Mouse (Mus musculus): Measurements from ENCODE around the gene Elp5. TPM values are rescaled to one million over a fixed set of nuclear protein-coding genes. Genes with fewer than 3 reads are reported as not detected.
"Not testable (repeated sequence)": the region's sequence is repeated elsewhere in the genome, so short reads cannot be mapped to it uniquely, and the experiment has no call there.

Gene Elp5
- total RNA-seq, 1 experiment from 2014 or later = 59.9 TPM

- no peak for ATAC-seq (replicated peaks in 1 of 2; ENCODE audit: insufficient read depth in 1 of 2, low FRiP score in 2 of 2, low TSS enrichment in 1 of 2, low read depth in 1 of 2, poor library complexity in 2 of 2, severe bottlenecking in 2 of 2)
These were observed 35.0 kb upstream of the Elp5 start for GRCm38 (mm10) chr11:70017199-70017767.

GRCm38 (mm10) chr11:70016669-70017068, 34.4 kb upstream of the Elp5 start, which contains the start of gene Dlg4:
Gene Dlg4 (plus strand): TSS chr11:70016942.
- ATAC-seq (replicated peaks in 1 of 2; ENCODE audit: insufficient read depth in 1 of 2, low FRiP score in 2 of 2, low TSS enrichment in 1 of 2, low read depth in 1 of 2, poor library complexity in 2 of 2, severe bottlenecking in 2 of 2) = no peak

GRCm38 (mm10) chr11:70016177-70016576, 33.9 kb upstream of the Elp5 start:
- ATAC-seq (replicated peaks in 1 of 2; ENCODE audit: insufficient read depth in 1 of 2, low FRiP score in 2 of 2, low TSS enrichment in 1 of 2, low read depth in 1 of 2, poor library complexity in 2 of 2, severe bottlenecking in 2 of 2) = not testable (repeated sequence)

GRCm38 (mm10) chr11:70015677-70016076, 33.4 kb upstream of the Elp5 start:
- ATAC-seq (replicated peaks in 1 of 2; ENCODE audit: insufficient read depth in 1 of 2, low FRiP score in 2 of 2, low TSS enrichment in 1 of 2, low read depth in 1 of 2, poor library complexity in 2 of 2, severe bottlenecking in 2 of 2) = no peak

DNA sequence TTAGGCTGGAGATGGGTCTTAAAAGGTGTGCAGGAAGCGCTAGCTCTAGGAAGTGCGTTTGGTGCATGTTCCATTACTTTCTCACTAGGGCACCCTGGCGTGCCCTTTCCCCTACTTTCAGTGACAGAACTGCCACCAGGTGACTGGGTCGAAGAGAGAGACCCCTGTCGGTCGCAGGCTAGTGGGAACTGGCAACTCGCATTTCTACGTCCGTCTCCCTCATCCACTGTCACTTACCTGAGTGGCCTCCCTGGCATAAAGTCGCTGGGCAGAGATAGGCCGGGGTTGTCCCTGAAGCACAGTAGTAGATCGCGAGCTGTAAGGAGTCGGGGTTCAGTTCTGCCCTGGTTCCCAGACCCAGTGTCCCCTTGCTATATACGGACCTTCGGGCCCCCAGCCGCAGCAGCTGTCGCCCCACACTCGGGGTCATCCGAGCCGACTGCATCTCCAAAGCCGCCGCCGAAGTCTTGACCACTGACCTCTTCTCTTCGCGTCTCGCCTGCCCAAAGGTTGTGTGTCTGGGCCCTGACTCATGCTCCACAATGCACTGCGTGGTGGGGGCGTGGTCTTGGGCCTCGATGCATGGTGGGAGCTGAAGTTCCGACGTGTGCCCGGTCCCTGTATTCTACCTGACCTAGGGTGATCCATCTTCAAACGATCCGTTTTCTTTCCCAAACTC, 32.7 kb upstream of the Elp5 start, which contains the start of gene Acadvl:
Gene Acadvl, minus strand, starts transcription at position 532 of the 679 bp plus-strand sequence.
- ATAC-seq (replicated peaks in 1 of 2; ENCODE audit: insufficient read depth in 1 of 2, low FRiP score in 2 of 2, low TSS enrichment in 1 of 2, low read depth in 1 of 2, poor library complexity in 2 of 2, severe bottlenecking in 2 of 2) = peak; percentile 84 to 88

DNA sequence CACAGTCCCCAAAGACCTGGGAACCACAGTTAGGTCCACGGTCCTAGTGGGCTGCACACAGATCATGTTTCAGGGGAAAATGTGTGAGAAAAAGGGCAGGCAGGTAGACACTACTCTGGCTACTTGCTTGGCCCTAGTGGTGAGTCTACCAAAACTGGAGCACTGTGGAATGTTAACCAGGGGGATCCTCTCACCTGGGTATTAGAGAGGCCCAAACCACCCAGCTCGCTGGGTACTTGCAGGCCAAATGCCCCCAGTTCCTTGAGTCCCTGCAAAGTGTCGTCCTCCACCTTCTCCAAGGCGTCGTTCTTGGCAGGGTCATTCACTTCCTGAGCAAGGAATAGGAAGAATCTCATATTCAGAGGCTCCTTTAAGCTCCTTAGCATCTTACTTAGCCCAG, 31.7 kb upstream of the Elp5 start:
- ATAC-seq (replicated peaks in 1 of 2; ENCODE audit: insufficient read depth in 1 of 2, low FRiP score in 2 of 2, low TSS enrichment in 1 of 2, low read depth in 1 of 2, poor library complexity in 2 of 2, severe bottlenecking in 2 of 2) = no peak

DNA sequence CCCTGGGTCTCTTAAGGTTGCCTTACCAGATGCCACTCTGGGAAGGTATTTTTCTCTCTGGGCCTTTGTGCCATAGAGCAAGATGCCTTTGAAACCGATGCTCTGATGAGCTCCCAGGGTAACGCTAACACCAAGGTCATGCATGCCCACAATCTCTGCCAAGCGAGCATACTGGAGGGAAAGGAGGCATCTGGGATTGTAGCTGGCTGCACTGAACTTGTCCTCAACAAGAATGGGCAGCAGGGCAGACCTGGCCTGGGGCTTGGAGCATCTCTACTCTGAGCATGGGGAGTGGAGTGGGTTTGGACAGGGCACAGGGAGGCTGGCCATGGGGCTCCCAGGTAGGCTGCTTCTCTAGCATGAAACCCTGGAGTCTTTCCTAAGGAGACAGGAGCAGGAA, 31.1 kb upstream of the Elp5 start:
- no peak for ATAC-seq (replicated peaks in 1 of 2; ENCODE audit: insufficient read depth in 1 of 2, low FRiP score in 2 of 2, low TSS enrichment in 1 of 2, low read depth in 1 of 2, poor library complexity in 2 of 2, severe bottlenecking in 2 of 2)

- ATAC-seq (replicated peaks in 1 of 2; ENCODE audit: insufficient read depth in 1 of 2, low FRiP score in 2 of 2, low TSS enrichment in 1 of 2, low read depth in 1 of 2, poor library complexity in 2 of 2, severe bottlenecking in 2 of 2) = no peak
These were observed 30.6 kb upstream of the Elp5 start for GRCm38 (mm10) chr11:70012931-70013330.

GRCm38 (mm10) chr11:70010961-70011360, 28.6 kb upstream of the Elp5 start:
- no peak for ATAC-seq (replicated peaks in 1 of 2; ENCODE audit: insufficient read depth in 1 of 2, low FRiP score in 2 of 2, low TSS enrichment in 1 of 2, low read depth in 1 of 2, poor library complexity in 2 of 2, severe bottlenecking in 2 of 2)

GRCm38 (mm10) chr11:70010548-70010947, 28.2 kb upstream of the Elp5 start:
- ATAC-seq (replicated peaks in 1 of 2; ENCODE audit: insufficient read depth in 1 of 2, low FRiP score in 2 of 2, low TSS enrichment in 1 of 2, low read depth in 1 of 2, poor library complexity in 2 of 2, severe bottlenecking in 2 of 2) = no peak

- ATAC-seq (replicated peaks in 1 of 2; ENCODE audit: insufficient read depth in 1 of 2, low FRiP score in 2 of 2, low TSS enrichment in 1 of 2, low read depth in 1 of 2, poor library complexity in 2 of 2, severe bottlenecking in 2 of 2) = no peak
These were observed 27.7 kb upstream of the Elp5 start for GRCm38 (mm10) chr11:70010033-70010432.

DNA sequence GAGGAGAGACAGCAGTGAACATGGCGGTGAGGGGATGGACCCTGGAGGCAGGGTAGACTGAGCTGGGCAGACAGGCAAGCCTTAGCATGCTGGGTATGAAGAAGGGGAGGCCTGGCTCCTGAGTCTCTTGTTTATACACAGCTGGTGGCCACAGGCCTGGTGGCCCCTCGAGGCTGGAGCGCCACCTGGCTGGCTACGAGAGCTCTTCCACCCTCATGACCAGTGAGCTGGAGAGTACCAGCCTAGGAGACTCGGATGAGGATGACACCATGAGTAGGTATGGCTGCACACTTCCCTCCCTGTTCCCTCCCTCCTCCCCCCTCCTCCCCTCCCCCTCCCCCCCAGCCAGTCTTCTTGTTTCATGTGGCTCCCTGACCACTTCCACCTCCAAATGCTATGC, 23.2 kb upstream of the Elp5 start:
- ATAC-seq (replicated peaks in 1 of 2; ENCODE audit: insufficient read depth in 1 of 2, low FRiP score in 2 of 2, low TSS enrichment in 1 of 2, low read depth in 1 of 2, poor library complexity in 2 of 2, severe bottlenecking in 2 of 2) = peak; percentile 26 to 28; a peak in 1 of 4 replicates

DNA sequence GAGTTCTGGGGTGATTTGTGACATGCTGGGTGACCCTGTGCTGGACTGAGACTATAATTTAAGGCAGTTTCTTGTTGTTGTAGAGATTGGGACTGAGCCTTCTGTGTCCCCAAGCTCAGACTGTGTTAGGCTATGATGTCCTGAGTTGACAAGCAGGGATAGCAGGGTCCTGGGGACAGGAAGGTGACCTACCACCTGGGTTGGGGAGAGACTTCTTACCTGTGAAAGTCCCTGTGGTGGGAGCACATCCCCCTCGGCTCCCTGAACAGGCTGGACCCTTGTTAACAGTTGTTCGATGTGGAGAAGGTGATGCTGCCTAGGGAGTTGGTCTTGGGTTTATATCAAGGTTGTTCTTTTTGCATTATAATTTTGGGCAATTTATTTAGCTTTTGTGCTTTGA, 20.2 kb upstream of the Elp5 start:
- no peak for ATAC-seq (replicated peaks in 1 of 2; ENCODE audit: insufficient read depth in 1 of 2, low FRiP score in 2 of 2, low TSS enrichment in 1 of 2, low read depth in 1 of 2, poor library complexity in 2 of 2, severe bottlenecking in 2 of 2)

DNA sequence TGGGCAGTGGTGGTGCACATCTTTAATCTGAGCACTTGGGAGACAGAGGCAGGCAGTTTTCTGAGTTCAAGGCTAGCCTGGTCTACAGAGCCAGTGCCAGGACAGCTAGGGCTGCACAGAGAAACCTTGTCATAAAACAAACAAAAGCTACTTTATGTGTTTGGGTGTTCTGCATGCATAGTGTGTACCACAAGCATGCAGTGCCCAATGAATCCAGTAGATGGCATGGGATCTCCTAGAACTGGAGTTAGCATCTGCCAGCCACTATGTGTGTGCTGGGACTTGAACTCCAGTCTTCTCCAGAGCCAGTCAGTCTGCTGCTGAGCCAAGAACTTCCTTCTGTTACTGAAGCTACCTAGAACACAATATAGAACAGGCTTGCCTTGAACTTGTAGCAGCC, 19.5 kb upstream of the Elp5 start:
- 0 out of 4 replicates have a peak, but pooled peaks of 1 of the 2 experiments have one; percentile 14 for ATAC-seq (replicated peaks in 1 of 2; ENCODE audit: insufficient read depth in 1 of 2, low FRiP score in 2 of 2, low TSS enrichment in 1 of 2, low read depth in 1 of 2, poor library complexity in 2 of 2, severe bottlenecking in 2 of 2)

GRCm38 (mm10) chr11:70001159-70001558, 18.8 kb upstream of the Elp5 start:
- ATAC-seq (replicated peaks in 1 of 2; ENCODE audit: insufficient read depth in 1 of 2, low FRiP score in 2 of 2, low TSS enrichment in 1 of 2, low read depth in 1 of 2, poor library complexity in 2 of 2, severe bottlenecking in 2 of 2) = no peak

GRCm38 (mm10) chr11:70000396-70000898, 18.1 kb upstream of the Elp5 start, which contains the start of gene Dvl2:
Gene Dvl2 (plus strand): TSS chr11:70000595.
- ATAC-seq (replicated peaks in 1 of 2; ENCODE audit: insufficient read depth in 1 of 2, low FRiP score in 2 of 2, low TSS enrichment in 1 of 2, low read depth in 1 of 2, poor library complexity in 2 of 2, severe bottlenecking in 2 of 2) = peak; percentile 57 to 61

- ATAC-seq (replicated peaks in 1 of 2; ENCODE audit: insufficient read depth in 1 of 2, low FRiP score in 2 of 2, low TSS enrichment in 1 of 2, low read depth in 1 of 2, poor library complexity in 2 of 2, severe bottlenecking in 2 of 2) = no peak
These were observed 17.3 kb upstream of the Elp5 start for GRCm38 (mm10) chr11:69999666-70000065.

GRCm38 (mm10) chr11:69998567-69999491, 16.5 kb upstream of the Elp5 start:
- ATAC-seq (replicated peaks in 1 of 2; ENCODE audit: insufficient read depth in 1 of 2, low FRiP score in 2 of 2, low TSS enrichment in 1 of 2, low read depth in 1 of 2, poor library complexity in 2 of 2, severe bottlenecking in 2 of 2) = no peak

Data from hematopoietic stem cell, adult 5-6 weeks (primary cell).